Mouse (Mus musculus) stomach, postnatal 0 days (tissue): ENCODE measurements around the gene Tmem165.

ENCODE experiments used
- CTCF ChIP-seq: IDR thresholded peaks from 2 replicates; pipeline ENCODE4 v1.5.1; 2016; ENCODE audit warnings: antibody characterized with exemption, low read depth, mild to moderate bottlenecking, moderate library complexity
- EP300 ChIP-seq: optimal IDR thresholded peaks from 2 replicates; pipeline ENCODE3; 2016; ENCODE audit warnings: antibody characterized with exemption

GRCm38 (mm10) chr5:76187885-76188284 lies 4.2 kb downstream of the Tmem165 start:
- TF ChIP-seq CTCF (no peak), EP300 (no peak)
